17 mouse cellular contexts compared by ENCODE assay signal in the genomic region with DNA sequence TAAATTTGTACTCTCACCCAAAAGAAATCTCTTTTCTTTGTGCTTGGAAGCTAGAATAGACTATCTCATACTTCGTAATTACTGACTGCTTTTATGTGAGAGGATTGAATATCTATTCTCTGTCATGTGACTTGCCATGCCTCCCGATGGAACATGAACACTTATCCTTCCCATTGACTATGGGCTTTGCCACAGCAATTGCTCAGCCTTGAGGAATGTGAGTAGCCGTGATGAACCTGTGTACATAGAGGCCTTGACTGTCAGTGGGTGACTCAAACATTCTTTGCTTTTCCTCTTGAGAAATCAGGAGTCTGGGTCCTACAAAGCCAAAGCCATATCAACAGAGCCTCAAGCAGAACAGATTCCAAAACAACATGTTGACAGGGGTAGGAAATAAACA. TPM values are rescaled to one million over a fixed set of nuclear protein-coding genes. Genes with fewer than 3 reads are reported as not detected.
A peak's percentile ranks its signal among the peaks of the same experiment; 100 is the strongest.
DNase-seq lines count a peak whose midpoint lies in the region; ATAC-seq and TF ChIP-seq lines count a peak whose summit lies in the region.
"Had no signal": no experiment of that assay in that cellular context is flagged by ENCODE, and none has a peak within 500 bp of the region (broad histone marks: within the 10 kb centered on the region; RNA-seq: fewer than 3 reads in every experiment).

No protein-coding gene starts in this region.

- no peaks in the 10 kb centered on the region for H3K9me3 ChIP-seq in midbrain, embryonic 14.5 days (ENCODE audit: control insufficient read depth, low read length)
- H3K9me3 ChIP-seq in midbrain, postnatal 0 days (ENCODE audit: low read length): no peaks in the 10 kb centered on the region
- H3K9me3 ChIP-seq in neural tube, embryonic 14.5 days (ENCODE audit: control insufficient read depth, low read length): no peaks in the 10 kb centered on the region
- H3K9me3 ChIP-seq: kidney, embryonic 15.5 days; liver, embryonic 13.5 days had no signal

- ATAC-seq in midbrain, embryonic 14.5 days (ENCODE audit: low FRiP score, low TSS enrichment): peak; percentile 32; the same call in 1 of the 2 replicates
- no peak for ATAC-seq in midbrain, postnatal 0 days (ENCODE audit: low FRiP score)
- ATAC-seq in neural tube, embryonic 14.5 days (ENCODE audit: low read depth): peak; percentile 26; the same call in 1 of the 2 replicates
- ATAC-seq: forebrain, postnatal 0 days; inflammation-experienced regulatory T-cells, adult 6 months had no signal

- DNase-seq in heart, adult 11 months: peak; percentile 91
- no peak for DNase-seq in heart, postnatal 25 days (ENCODE audit: low spot score)
- peak; percentile 6 for DNase-seq in midbrain, embryonic 14.5 days
- no peak for DNase-seq in midbrain, postnatal 0 days (ENCODE audit: low spot score)
- peak; percentile 7 for DNase-seq in adrenal gland, postnatal 25 days
- DNase-seq in embryo, embryonic 11 days: no peak
- DNase-seq in lung, postnatal 14 days: no peak
- DNase-seq: cerebellum, postnatal 36 days; forebrain, postnatal 0 days; gastrocnemius, postnatal 25 days; liver, embryonic 13.5 days; right cerebral cortex, postnatal 25 days; thymus, adult 18-20 months had no signal

- peaks cover 5% of the 10 kb centered on the region; the same call in 1 of the 2 replicates for H3K4me1 ChIP-seq in midbrain, embryonic 14.5 days (ENCODE audit: control insufficient read depth, insufficient read depth, low read length)
- H3K4me1 ChIP-seq in midbrain, postnatal 0 days (ENCODE audit: insufficient read depth, low read length): 0 out of 2 replicates have a peak, but pooled peaks cover 6% of the 10 kb centered on the region
- no peaks in the 10 kb centered on the region for H3K4me1 ChIP-seq in neural tube, embryonic 14.5 days (ENCODE audit: control insufficient read depth, insufficient read depth, low read length)
- H3K4me1 ChIP-seq: kidney, embryonic 15.5 days; liver, embryonic 13.5 days had no signal

- H3K36me3 ChIP-seq in midbrain, embryonic 14.5 days (ENCODE audit: control insufficient read depth, insufficient read depth, low read length): no peaks in the 10 kb centered on the region
- H3K36me3 ChIP-seq in midbrain, postnatal 0 days (ENCODE audit: insufficient read depth, low read length): no peaks in the 10 kb centered on the region
- H3K36me3 ChIP-seq in neural tube, embryonic 14.5 days (ENCODE audit: control insufficient read depth, insufficient read depth, low read length): no peaks in the 10 kb centered on the region
- H3K36me3 ChIP-seq: kidney, embryonic 15.5 days; liver, embryonic 13.5 days had no signal

- no peak overlapping the region for H3K4me3 ChIP-seq in midbrain, embryonic 14.5 days (replicated peaks; ENCODE audit: low read depth, low read length)
- no peak overlapping the region for H3K4me3 ChIP-seq in midbrain, postnatal 0 days (ENCODE audit: low read depth, low read length)
- H3K4me3 ChIP-seq in neural tube, embryonic 14.5 days (ENCODE audit: low read depth, low read length): no peak overlapping the region
- H3K4me3 ChIP-seq: kidney, embryonic 15.5 days; layer of hippocampus, adult 2 months; liver, embryonic 13.5 days had no signal

- H3K27ac ChIP-seq in midbrain, embryonic 14.5 days (replicated peaks; ENCODE audit: low read depth, low read length): no peak overlapping the region; the same call in 1 of the 2 replicates
- no peak overlapping the region for H3K27ac ChIP-seq in midbrain, postnatal 0 days (ENCODE audit: low read depth, low read length)
- no peak overlapping the region for H3K27ac ChIP-seq in neural tube, embryonic 14.5 days (ENCODE audit: low read depth, low read length)
- H3K27ac ChIP-seq: kidney, embryonic 15.5 days; layer of hippocampus, adult 2 months; liver, embryonic 13.5 days had no signal

- no peak overlapping the region for H3K9ac ChIP-seq in midbrain, embryonic 14.5 days (replicated peaks; ENCODE audit: low read length)
- no peak overlapping the region for H3K9ac ChIP-seq in midbrain, postnatal 0 days (replicated peaks; ENCODE audit: low read length, poor library complexity, severe bottlenecking)
- H3K9ac ChIP-seq in neural tube, embryonic 14.5 days (replicated peaks; ENCODE audit: low read depth, low read length): no peak overlapping the region
- H3K9ac ChIP-seq: forebrain, postnatal 0 days; kidney, embryonic 15.5 days; liver, embryonic 13.5 days had no signal

- TF ChIP-seq CTCF in midbrain, postnatal 0 days (IDR thresholded peaks at IDR 0.05): no peak

- intact Hi-C loops in heart, postnatal 25 days (cut with DNase I): no loop called here

- 69% methylated on average over 3 of the region's 3 CpGs for WGBS in midbrain, embryonic 14.5 days
- WGBS in midbrain, postnatal 0 days: 57% methylated on average over 3 of the region's 3 CpGs
- 58% methylated on average over 3 of the region's 3 CpGs for WGBS in neural tube, embryonic 14.5 days

- no peak overlapping the region for H3K4me2 ChIP-seq in midbrain, embryonic 14.5 days (ENCODE audit: low read length)
- no peak overlapping the region for H3K4me2 ChIP-seq in midbrain, postnatal 0 days (ENCODE audit: low read depth, low read length, poor library complexity, severe bottlenecking)
- H3K4me2 ChIP-seq in neural tube, embryonic 14.5 days (ENCODE audit: low read depth, low read length): no peak overlapping the region
- H3K4me2 ChIP-seq: kidney, embryonic 15.5 days; liver, embryonic 13.5 days had no signal

- H3K27me3 ChIP-seq in midbrain, embryonic 14.5 days (ENCODE audit: control insufficient read depth, insufficient read depth, low read length): no peaks in the 10 kb centered on the region
- no peaks in the 10 kb centered on the region for H3K27me3 ChIP-seq in midbrain, postnatal 0 days (ENCODE audit: insufficient read depth, low read length)
- H3K27me3 ChIP-seq in neural tube, embryonic 14.5 days (ENCODE audit: control insufficient read depth, insufficient read depth, low read length): no peaks in the 10 kb centered on the region
- H3K27me3 ChIP-seq: kidney, embryonic 15.5 days; liver, embryonic 13.5 days had no signal

RNA-seq across cellular contexts. Expression of a gene that starts 40.7 kb away (rescaled TPM):
- 1 to 10 TPM in 1 of 2 experiments, under 1 TPM in 1; 0.94 to 1.2 TPM for total RNA-seq in heart, postnatal 25 days (2021)
- 0.54 and 0.67 TPM in 2 replicates for polyA plus RNA-seq in midbrain, embryonic 14.5 days (2014; fragmentation: Nextera tagmentation; extraction: Ambion mirVana)
- 1.9 and 3.0 TPM in 2 replicates for total RNA-seq in midbrain, postnatal 0 days (2014; rRNA removed)
- 0.39 and 0.42 TPM in 2 replicates for polyA plus RNA-seq in midbrain, postnatal 0 days (2015; fragmentation: Nextera tagmentation; extraction: Ambion mirVana)
- total RNA-seq in adrenal gland, postnatal 25 days (2021): 0.19 and 0.21 TPM in 2 replicates
- 0.61 and 0.63 TPM in 2 replicates for polyA plus RNA-seq in neural tube, embryonic 14.5 days (2014; fragmentation: Nextera tagmentation; extraction: Ambion mirVana)

Comparison
In these comparisons a context has a peak if more than half of its experiments do, and no peak if none do; other contexts are left out.
1. DNase-seq: peak in heart, adult 11 months (single experiment), midbrain, embryonic 14.5 days (single experiment) and adrenal gland, postnatal 25 days (single experiment); none in heart, postnatal 25 days (single experiment), midbrain, postnatal 0 days (single experiment), embryo, embryonic 11 days (single experiment) and lung, postnatal 14 days (single experiment).